Mouse (Mus musculus) thymus, adult 18-20 months (tissue): ENCODE results near the gene Plcb3.

Experiments
- DNase-seq, 2 experiments: peaks; one replicate each; pipeline ENCODE4 v3.0.0; 2022; ENCODE audit warnings: mixed read lengths in 2 of 2

Gene Plcb3

GRCm38 (mm10) chr19:6919876-6920740 lies 56.2 kb downstream of the Plcb3 start:
- DNase-seq: no peak

- no peak for DNase-seq
Observed at GRCm38 (mm10) chr19:6919431-6919830, 56.8 kb downstream of the Plcb3 start.

- DNase-seq: no peak
Observed at GRCm38 (mm10) chr19:6918321-6918720, 57.9 kb downstream of the Plcb3 start.

GRCm38 (mm10) chr19:6916496-6916895 lies 59.8 kb downstream of the Plcb3 start:
- no peak for DNase-seq

GRCm38 (mm10) chr19:6915276-6915675 lies 61.0 kb downstream of the Plcb3 start:
- DNase-seq: no peak

DNA sequence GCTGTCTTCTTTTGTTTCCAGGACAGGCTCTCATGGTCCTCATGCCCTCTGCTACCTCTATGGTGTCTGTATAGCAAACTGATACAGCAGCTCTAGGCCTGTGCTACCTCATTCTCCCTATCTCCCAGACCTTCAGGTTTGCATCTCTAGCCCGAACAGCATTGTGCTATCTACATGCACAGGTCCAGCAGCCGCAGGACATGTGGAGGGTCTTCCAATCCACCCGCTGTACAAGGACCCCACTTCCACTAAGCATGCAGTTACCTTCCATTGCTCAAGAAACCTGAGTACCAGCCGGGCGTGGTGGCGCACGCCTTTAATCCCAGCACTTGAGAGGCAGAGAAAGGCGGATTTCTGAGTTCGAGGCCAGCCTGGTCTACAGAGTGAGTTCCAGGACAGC lies 61.7 kb downstream of the Plcb3 start:
- DNase-seq: no peak

DNA sequence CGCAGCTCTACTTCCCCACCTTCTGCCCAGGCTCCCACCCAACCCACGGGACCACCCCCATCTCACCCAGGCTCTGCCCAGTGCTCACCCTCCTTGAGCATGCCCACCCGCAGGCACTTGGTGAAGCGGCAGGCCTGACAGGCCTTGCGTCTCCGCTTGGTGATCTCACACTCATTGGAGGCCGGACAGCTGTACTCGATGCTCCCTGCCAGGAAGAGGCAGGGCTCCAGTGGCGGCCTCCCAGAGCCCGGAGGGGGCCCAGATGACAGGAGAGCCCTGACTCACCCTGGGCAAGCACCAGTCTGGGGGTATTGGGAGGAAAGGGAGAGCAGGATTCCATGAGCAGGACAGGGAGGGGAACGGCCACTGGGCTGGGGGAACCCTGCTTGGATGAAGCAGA lies 62.3 kb downstream of the Plcb3 start:
- no peak for DNase-seq

DNA sequence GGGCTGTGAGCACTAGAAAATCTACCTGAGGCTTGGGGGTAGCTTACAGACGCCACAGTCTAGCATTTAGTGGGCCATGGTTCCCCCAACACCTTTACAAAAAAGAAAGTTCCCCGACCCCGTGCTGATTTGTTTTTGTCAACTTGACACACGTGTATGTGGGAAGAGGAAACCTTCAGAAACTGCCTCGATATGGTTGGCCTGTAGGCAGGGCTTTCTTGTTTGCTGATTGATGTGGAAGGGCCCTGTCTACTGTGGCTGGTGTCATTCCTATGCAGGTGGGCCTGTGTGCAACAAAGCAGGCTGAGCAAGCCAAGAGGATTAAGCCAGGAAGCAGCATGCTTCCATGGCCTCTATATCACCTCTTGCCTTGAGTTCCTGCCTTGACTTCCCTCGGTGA lies 63.2 kb downstream of the Plcb3 start:
- DNase-seq: no peak

DNA sequence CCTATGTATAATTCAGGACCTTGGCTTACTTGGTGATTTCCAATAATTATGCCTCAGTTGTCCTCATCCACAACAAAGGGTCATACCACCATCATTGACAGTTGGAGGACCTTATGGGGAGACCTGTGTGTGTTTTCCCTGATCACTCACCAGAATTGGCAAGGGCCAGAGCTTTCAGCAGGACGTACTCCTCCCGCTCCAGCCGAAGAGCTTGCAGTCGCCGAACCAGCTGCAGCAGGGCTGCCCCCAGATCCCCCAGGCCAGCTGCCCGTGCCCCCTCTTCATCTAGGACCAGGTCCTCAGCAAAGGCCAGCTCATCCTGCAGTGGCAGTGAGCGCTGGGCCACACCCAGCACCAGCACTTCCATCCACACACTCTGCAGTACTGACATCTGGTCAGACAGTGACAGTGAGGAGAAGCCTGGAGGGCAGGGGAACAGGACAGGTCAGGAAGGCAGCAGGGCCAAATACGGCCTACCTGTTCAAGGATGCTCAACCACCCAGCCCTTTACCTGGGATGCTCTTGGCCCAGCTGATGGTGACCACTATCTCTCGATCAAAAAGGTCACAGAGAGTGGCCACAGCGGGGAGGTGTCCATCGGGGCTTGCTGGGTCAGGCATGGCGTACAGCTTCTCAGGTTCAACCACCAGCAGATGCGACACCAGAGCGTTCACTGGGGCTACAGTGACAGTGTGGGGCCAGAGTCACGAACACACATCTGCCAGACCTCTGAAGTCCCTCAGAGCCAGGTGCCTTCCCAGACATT lies 63.9 kb downstream of the Plcb3 start:
- DNase-seq: no peak

GRCm38 (mm10) chr19:6911101-6912074 lies 64.9 kb downstream of the Plcb3 start:
- no peak for DNase-seq

DNA sequence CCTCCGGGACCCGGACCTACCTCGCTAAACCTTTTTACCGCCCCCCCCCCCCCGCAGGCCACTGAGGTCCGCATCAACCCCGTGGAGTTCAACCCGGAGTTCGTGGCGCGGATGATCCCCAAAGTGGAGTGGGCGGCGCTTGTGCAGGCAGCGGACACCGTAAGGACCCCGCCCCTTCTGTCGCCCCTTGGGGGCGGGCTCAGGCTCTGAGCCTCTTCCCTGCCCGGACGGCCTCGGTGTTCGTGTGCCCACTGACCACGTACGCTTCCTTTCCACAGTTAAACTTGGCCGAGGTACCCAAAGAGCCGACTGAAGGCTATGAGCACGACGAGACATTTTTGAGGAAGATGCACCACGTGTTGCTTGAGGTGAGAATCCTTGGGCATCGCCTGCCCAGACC lies 66.0 kb downstream of the Plcb3 start:
- peak in 1 of 2 experiments; percentile 62 for DNase-seq

DNA sequence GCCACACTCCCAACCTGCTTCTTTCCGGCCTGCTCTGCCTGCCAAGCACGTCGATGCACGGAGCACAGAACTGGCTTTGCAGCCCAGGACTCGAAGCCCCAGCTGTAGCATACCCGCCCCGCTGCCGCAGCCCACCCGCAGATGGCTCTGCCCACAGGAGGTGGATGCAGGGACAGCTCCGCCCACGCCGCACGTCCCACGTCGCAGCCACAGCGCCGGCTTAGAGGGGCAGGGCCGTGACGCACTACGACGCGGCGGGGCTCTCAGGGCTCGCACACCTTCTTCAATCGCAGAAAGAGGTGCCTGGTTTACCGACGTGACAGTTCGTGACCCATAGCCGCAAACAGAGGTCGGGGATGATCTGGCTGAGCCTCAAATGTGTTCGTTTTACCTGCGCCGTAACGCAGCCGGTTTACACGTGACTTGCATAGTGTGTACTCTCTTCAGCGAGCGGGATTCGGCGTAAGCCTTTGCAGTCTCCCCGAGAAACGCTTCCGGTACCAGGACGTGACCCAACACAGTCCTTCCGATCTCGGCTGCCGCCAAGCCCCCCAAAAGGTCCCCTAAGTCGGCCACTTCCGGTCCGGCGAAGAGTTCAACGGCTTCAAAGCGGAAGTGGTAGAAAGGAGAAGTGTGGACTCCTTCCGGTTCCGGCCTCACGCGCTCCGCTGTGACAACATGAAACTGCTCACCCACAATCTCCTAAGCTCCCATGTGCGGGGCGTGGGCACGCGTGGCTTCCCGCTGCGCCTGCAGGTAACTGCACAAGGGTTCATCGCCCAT lies 66.6 kb downstream of the Plcb3 start, which contains the start of the genes Trmt112 and Prdx5:
Gene Trmt112 (plus strand): TSS at position 192 of the 783 bp plus-strand sequence.
Gene Prdx5 (minus strand): TSS at position 600 of the 783 bp plus-strand sequence.
- DNase-seq: peak; percentile 90 to 92

DNA sequence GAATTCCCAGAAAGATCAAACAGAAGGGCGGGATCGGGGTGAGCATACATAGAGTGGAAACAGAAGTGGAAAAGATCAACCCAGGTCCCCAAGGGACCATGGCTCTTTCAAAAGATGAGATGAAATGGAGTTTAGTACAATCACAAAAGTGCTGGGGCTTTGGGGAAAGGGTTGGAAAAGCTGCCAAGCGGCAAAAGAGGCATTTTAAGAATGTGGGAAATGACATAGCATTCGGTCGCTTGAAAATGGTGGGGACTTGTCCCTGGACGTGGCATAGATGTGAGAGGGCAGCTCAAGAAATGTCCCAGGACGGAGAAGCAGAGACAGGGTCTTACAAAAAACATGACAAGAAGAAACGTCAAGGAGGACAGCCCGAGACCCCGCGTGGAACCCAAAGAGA lies 67.2 kb downstream of the Plcb3 start:
- DNase-seq: no peak

GRCm38 (mm10) chr19:6907811-6908540 lies 68.3 kb downstream of the Plcb3 start:
- DNase-seq: no peak

- DNase-seq: no peak
Observed at GRCm38 (mm10) chr19:6907094-6907493, 69.2 kb downstream of the Plcb3 start.

- DNase-seq: no peak
Observed at GRCm38 (mm10) chr19:6906199-6906598, 70.1 kb downstream of the Plcb3 start.

DNA sequence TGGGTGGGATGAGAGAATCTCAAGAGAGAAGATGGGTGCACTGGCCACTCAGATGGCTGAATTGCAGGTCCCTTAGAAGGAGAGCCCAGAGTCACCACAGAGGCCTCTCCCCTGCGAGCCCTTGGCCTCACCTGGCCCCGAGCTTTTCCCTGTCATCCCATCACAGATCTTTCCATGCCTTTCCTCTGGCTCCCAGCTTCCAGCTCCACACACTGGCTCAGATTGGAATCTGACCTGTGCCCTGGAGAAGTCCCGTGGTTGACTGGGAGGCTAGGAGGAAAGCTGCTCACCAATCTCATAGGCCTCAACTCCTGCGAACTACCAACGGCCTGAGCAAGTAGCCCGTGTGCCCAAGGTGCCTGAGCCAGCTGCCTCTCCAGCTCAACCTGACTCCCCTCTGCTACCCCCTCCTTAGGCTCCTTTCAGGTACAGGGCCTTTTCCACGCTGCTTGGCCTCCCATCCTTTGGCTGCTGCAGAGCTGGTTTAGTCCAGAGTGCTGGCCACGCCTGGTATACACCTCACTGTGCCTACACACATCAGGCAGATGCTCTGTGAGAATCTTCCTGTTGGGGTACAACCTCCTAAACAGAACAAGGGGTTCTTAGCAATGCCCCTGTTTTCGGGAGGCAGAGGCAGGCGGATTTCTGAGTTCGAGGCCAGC lies 70.6 kb downstream of the Plcb3 start:
- DNase-seq: no peak

GRCm38 (mm10) chr19:6904846-6905245 lies 71.4 kb downstream of the Plcb3 start:
- DNase-seq: no peak

GRCm38 (mm10) chr19:6903031-6903430 lies 73.2 kb downstream of the Plcb3 start:
- no peak for DNase-seq
